45 mouse cellular contexts compared by ENCODE assay signal in the genomic region with DNA sequence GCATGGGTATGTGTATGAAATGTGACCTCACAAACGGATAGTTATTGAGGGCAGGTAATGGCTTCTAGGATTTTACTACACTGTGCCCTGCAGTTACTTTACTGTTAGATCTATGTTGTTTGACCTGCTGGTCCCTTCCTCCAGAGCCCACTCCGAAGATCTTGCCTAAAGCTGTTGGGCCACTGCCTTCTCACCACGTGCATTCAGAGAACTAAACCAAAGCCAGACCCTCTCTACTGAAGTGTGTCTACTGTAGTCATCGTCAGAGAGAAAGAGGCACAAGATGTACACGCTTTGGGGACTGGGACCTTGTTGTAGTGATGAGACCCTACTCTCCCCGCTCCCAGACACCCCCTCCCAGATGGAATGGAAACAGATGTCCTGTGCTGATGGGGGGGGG. TPM values are rescaled to one million over a fixed set of nuclear protein-coding genes. Genes with fewer than 3 reads are reported as not detected.
"Had no signal": no experiment of that assay in that cellular context is flagged by ENCODE, and none has a peak within 500 bp of the region (broad histone marks: within the 10 kb centered on the region; RNA-seq: fewer than 3 reads in every experiment).

No protein-coding gene starts in this region.

- H3K9ac ChIP-seq: heart, embryonic 12.5 days; heart, embryonic 13.5 days; heart, embryonic 15.5 days; hindbrain, embryonic 12.5 days; hindbrain, embryonic 13.5 days; hindbrain, embryonic 14.5 days; hindbrain, embryonic 15.5 days; intestine, embryonic 15.5 days; kidney, embryonic 15.5 days had no signal

- H3K36me3 ChIP-seq: heart, embryonic 12.5 days; heart, embryonic 13.5 days; heart, embryonic 15.5 days; hindbrain, embryonic 10.5 days; hindbrain, embryonic 12.5 days; hindbrain, embryonic 13.5 days; hindbrain, embryonic 15.5 days; intestine, embryonic 15.5 days; kidney, embryonic 15.5 days had no signal

- H3K4me2 ChIP-seq: heart, embryonic 11.5 days; heart, embryonic 12.5 days; heart, embryonic 13.5 days; heart, embryonic 15.5 days; hindbrain, embryonic 12.5 days; hindbrain, embryonic 13.5 days; hindbrain, embryonic 14.5 days; hindbrain, embryonic 15.5 days; intestine, embryonic 15.5 days; kidney, embryonic 15.5 days had no signal

- H3K27ac ChIP-seq: heart, embryonic 13.5 days; heart, embryonic 15.5 days; hindbrain, embryonic 10.5 days; hindbrain, embryonic 12.5 days; hindbrain, embryonic 13.5 days; hindbrain, embryonic 14.5 days; hindbrain, embryonic 15.5 days; hindbrain, postnatal 0 days; intestine, embryonic 15.5 days; kidney, embryonic 15.5 days; kidney, postnatal 0 days; layer of hippocampus, adult 2 months; left cerebral cortex, adult 2 months had no signal

- ATAC-seq: hindbrain, embryonic 16.5 days; hindbrain, postnatal 0 days; inflammation-experienced regulatory T-cells, adult 6 months; intestine, postnatal 0 days had no signal

- DNase-seq: heart, postnatal 10 days; heart, postnatal 36 days; heart, postnatal 4 days; kidney, adult 11 months; kidney, adult 18-20 months; kidney, adult 2 months; kidney, adult 8-10 months; kidney, adult 9 months; kidney, postnatal 10 days; kidney, postnatal 14 days; kidney, postnatal 25 days; kidney, postnatal 36 days; kidney, postnatal 4 days; layer of hippocampus, adult 9-11 months; layer of hippocampus, postnatal 36 days had no signal

- H3K27me3 ChIP-seq: heart, embryonic 12.5 days; heart, embryonic 13.5 days; heart, embryonic 15.5 days; hindbrain, embryonic 12.5 days; hindbrain, embryonic 13.5 days; hindbrain, embryonic 15.5 days; intestine, embryonic 15.5 days; kidney, embryonic 15.5 days had no signal

- H3K9me3 ChIP-seq: heart, embryonic 12.5 days; heart, embryonic 13.5 days; heart, embryonic 15.5 days; hindbrain, embryonic 10.5 days; hindbrain, embryonic 12.5 days; hindbrain, embryonic 13.5 days; hindbrain, embryonic 15.5 days; intestine, embryonic 15.5 days; kidney, embryonic 15.5 days had no signal

- H3K4me3 ChIP-seq: heart, embryonic 12.5 days; heart, embryonic 13.5 days; heart, embryonic 15.5 days; hindbrain, embryonic 10.5 days; hindbrain, embryonic 12.5 days; hindbrain, embryonic 13.5 days; hindbrain, embryonic 15.5 days; intestine, embryonic 15.5 days; kidney, embryonic 15.5 days; layer of hippocampus, adult 2 months; left cerebral cortex, adult 2 months had no signal

RNA-seq across cellular contexts. Expression of a gene that starts 3.4 kb away (rescaled TPM):
- total RNA-seq: heart, postnatal 10 days; heart, postnatal 36 days; heart, postnatal 4 days; hematopoietic stem cell, adult 5-6 weeks; hindbrain, postnatal 0 days; layer of hippocampus, adult 18-20 months; layer of hippocampus, adult 2 months; layer of hippocampus, adult 8-10 months; layer of hippocampus, postnatal 10 days; layer of hippocampus, postnatal 14 days; layer of hippocampus, postnatal 25 days; layer of hippocampus, postnatal 36 days; left cerebral cortex, adult 18-20 months; left cerebral cortex, adult 2 months; left cerebral cortex, adult 8-10 months had no signal
- polyA plus RNA-seq: heart, embryonic 14.5 days; heart, embryonic 15.5 days; heart, embryonic 16.5 days; heart, postnatal 0 days; hindbrain, embryonic 10.5 days; hindbrain, embryonic 11.5 days; hindbrain, embryonic 12.5 days; hindbrain, embryonic 13.5 days; hindbrain, embryonic 14.5 days; hindbrain, embryonic 16.5 days; hindbrain, postnatal 0 days; inflammation-experienced regulatory T-cells, adult 6 months had no signal
